Mouse (Mus musculus) heart, postnatal 0 days (tissue): Measurements from ENCODE around the gene Pde4dip. TPM values are rescaled to one million over a fixed set of nuclear protein-coding genes. Genes with fewer than 3 reads are reported as not detected.

ENCODE experiments used
- ATAC-seq: fragments of 200-750 bp; cut with Nextera tagmentation; 2 replicates; pipeline ENCODE4 v1.8.0; 2017; ENCODE audit warnings: low read depth, moderate number of reproducible peaks, moderate library complexity; ENCODE audit not compliant: insufficient read depth
- DNase-seq: peaks from one replicate; pipeline ENCODE4 v3.0.0-alpha.2; 2016; ENCODE audit warnings: low spot score
- H3K27ac ChIP-seq: fragments of 300-500 bp; sonication (generic); 2 replicates; pipeline ENCODE4 v1.5.1; 2014; ENCODE audit warnings: low read depth, mild to moderate bottlenecking
- H3K27me3 ChIP-seq: fragments of 300-500 bp; sonication (generic); 2 replicates; pipeline ENCODE4 v1.6.1; 2014; ENCODE audit warnings: low read length, mixed read lengths; ENCODE audit not compliant: control insufficient read depth, insufficient read depth
- H3K36me3 ChIP-seq: fragments of 300-500 bp; sonication (generic); replicated peaks from 2 replicates; pipeline ENCODE4 v1.6.1; 2014; ENCODE audit warnings: low read length, mixed read lengths; ENCODE audit not compliant: control insufficient read depth, insufficient read depth
- H3K4me1 ChIP-seq: fragments of 300-500 bp; sonication (generic); 2 replicates; pipeline ENCODE4 v1.6.1; 2014; ENCODE audit warnings: antibody characterized with exemption; ENCODE audit not compliant: control insufficient read depth, insufficient read depth
- H3K4me2 ChIP-seq: fragments of 300-500 bp; sonication (generic); 2 replicates; pipeline ENCODE4 v1.6.1; 2014; ENCODE audit warnings: low read depth, mild to moderate bottlenecking, low read length, moderate library complexity
- H3K4me3 ChIP-seq: fragments of 300-500 bp; sonication (generic); 2 replicates; pipeline ENCODE4 v1.5.1; 2014; ENCODE audit warnings: low read depth, low read length
- H3K9ac ChIP-seq: fragments of 300-500 bp; sonication (generic); replicated peaks from 2 replicates; pipeline ENCODE4 v1.6.1; 2014; ENCODE audit warnings: low read depth, low read length, mixed read lengths
- H3K9me3 ChIP-seq: fragments of 300-500 bp; sonication (generic); replicated peaks from 2 replicates; pipeline ENCODE4 v1.6.1; 2016; ENCODE audit warnings: low read length; ENCODE audit not compliant: control insufficient read depth
- CTCF ChIP-seq: IDR thresholded peaks from 2 replicates; pipeline ENCODE4 v1.5.1; 2016; ENCODE audit warnings: antibody characterized with exemption, control low read depth, low read depth
- EP300 ChIP-seq: IDR thresholded peaks from 2 replicates; pipeline ENCODE4 v1.6.1; 2016; ENCODE audit warnings: antibody characterized with exemption, low read depth
- WGBS: fragments of 180-500 bp; shearing (Covaris S2); extraction: QIAGEN DNeasy Blood & Tissue Kit; methylation state at CpG from one replicate; pipeline ENCODE4 v1.1.7; 2014; 5-methylcytosine and 5-hydroxymethylcytosine counted together
- polyA plus RNA-seq: library from polyadenylated mRNA; unstranded; fragments of >200 nt; fragmentation: Nextera tagmentation; extraction: Ambion mirVana; gene quantifications from 2 replicates; pipeline ENCODE4 v1.2.1, GENCODE M21; 2015
- total RNA-seq: library from RNA; depleted of rRNA; stranded (reverse); fragments of >200 nt; gene quantifications from 2 replicates; pipeline ENCODE4 v1.2.3, GENCODE M21; 2014; ENCODE audit warnings: low replicate concordance; rRNA removed

Gene Pde4dip
- total RNA-seq (415 and 498 TPM in 2 replicates), polyA plus RNA-seq (107 and 126 TPM in 2 replicates)

DNA sequence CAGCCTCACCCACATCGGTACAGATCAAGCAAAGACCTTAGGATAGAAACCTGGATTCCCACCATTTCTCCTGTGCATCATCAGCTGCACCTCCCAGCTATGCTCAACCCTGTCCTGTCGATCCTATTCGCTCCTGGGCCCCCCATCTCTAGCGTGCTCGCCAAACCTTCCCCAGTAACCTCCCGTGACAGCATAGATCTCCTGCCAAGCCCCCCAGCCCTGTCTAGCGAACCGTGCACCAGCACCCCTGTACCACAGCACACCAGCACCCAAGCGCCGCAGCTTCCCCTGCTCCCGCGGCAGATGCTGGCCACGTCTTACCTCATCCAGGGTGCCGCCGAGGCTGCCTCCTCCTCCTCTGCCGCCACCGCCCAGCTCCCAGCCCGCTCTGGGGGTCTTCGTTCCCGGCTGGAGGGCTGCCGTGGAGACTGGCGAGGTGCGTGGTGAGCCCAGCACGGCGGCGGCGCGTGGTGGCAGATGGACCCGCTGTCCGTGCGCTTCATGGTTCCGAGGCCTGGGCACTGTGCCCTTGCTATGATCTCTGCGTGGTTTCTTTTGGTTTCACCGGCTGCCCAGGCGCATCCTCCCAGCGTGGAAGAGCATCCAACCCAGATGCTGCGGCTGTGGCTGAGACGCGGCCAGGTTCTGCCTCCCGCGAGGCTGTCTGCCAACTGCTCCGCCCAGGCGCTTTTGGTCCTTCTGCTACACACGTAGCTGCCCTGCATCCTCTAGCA is at the start of gene Pde4dip:
Gene Pde4dip (minus strand): TSS at position 540 of the 734 bp plus-strand sequence.
- Histone ChIP-seq H3K4me3 (peak within 1 kb of the TSS; percentile 40), H3K4me2 (peak within 1 kb of the TSS; percentile 63), H3K27me3 (peaks cover 35% of the 10 kb centered on the region), H3K27ac (no peak within 1 kb of the TSS), H3K4me1 (no peaks in the 10 kb centered on the region), H3K36me3 (no peaks in the 10 kb centered on the region), H3K9ac (no peak within 1 kb of the TSS), H3K9me3 (no peaks in the 10 kb centered on the region)
- DNase-seq (no peak), ATAC-seq (no peak)
- TF ChIP-seq CTCF: no peak
- TF ChIP-seq EP300: no peak
- 2% methylated on average over 44 of the region's 44 CpGs for WGBS

DNA sequence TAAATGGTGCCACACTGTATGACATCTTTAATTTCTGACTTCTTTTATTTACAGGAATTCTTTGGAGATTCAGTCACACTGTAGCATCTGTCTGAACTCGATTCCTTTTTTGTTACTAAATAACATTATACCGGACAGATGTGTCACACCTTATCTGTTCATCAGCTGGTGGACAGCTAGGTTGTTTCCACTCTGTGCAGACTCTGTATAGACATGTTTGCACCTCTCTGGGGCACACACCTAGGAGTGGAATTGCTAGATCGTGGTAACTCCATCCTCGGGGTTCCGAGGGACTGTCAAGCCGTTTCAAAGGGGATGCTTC is 49.4 kb upstream of the Pde4dip start:
- Histone ChIP-seq H3K9ac (no peak overlapping the region), H3K9me3 (no peaks in the 10 kb centered on the region), H3K4me2 (no peak overlapping the region), H3K4me3 (no peak overlapping the region), H3K27ac (no peak overlapping the region), H3K4me1 (peaks cover 11% of the 10 kb centered on the region; the same call in 1 of the 2 replicates), H3K36me3 (no peaks in the 10 kb centered on the region), H3K27me3 (0 out of 2 replicates have a peak, but pooled peaks cover 4% of the 10 kb centered on the region)
- DNase-seq (no peak), ATAC-seq (no peak)
- TF ChIP-seq EP300: no peak
- no peak for TF ChIP-seq CTCF
- WGBS: 85% methylated on average over 6 of the region's 6 CpGs

DNA sequence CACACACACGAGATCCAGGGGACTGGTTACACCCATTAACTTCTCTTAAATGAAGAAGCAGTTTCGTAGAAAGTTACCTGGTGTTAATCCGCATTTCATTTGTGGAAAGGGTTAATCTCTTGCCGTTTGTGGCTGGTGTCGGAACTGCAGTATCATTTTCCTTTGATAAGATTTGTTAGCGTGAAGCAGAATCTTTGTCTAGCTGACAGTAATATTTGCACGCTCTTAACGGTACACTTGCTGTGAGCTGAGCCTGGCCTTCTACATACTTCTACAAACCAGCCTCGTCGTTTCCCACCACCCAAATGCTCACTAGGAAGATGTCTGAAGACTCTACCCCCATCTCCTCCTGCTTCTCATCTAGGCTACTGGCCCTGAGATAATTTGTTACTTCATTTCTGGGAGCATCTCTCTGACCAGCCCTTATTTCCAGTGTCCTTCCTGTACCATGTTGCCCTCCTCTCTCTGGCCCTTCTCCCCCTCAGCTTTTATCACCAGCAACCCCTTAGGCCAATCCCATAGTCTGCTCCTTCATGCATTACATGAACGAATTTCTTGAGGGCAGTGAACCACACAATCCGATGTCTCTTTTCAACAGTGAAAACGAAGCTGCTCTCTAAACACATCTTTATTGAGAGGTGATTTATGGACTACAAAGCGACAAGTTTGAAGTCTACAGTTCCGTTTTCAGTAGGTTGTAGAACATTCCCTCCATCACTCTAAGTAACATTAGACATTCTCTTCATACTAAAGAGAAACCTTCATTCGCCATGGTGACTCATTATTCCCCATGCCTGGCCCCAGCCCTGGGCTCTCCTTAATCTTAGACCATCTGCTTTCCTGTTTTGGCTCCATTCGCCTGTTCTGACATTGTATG is 48.8 kb upstream of the Pde4dip start:
- H3K4me3 ChIP-seq: no peak overlapping the region
- no peaks in the 10 kb centered on the region for H3K36me3 ChIP-seq
- H3K4me2 ChIP-seq: no peak overlapping the region
- TF ChIP-seq CTCF (no peak), EP300 (no peak)
- 54% methylated on average over 17 of the region's 17 CpGs for WGBS
- H3K4me1 ChIP-seq: peaks cover 10% of the 10 kb centered on the region; the same call in 1 of the 2 replicates
- no peak overlapping the region for H3K9ac ChIP-seq
- H3K27ac ChIP-seq: no peak overlapping the region
- H3K9me3 ChIP-seq: no peaks in the 10 kb centered on the region
- ATAC-seq (no peak), DNase-seq (no peak)
- H3K27me3 ChIP-seq: 0 out of 2 replicates have a peak, but pooled peaks cover 7% of the 10 kb centered on the region

DNA sequence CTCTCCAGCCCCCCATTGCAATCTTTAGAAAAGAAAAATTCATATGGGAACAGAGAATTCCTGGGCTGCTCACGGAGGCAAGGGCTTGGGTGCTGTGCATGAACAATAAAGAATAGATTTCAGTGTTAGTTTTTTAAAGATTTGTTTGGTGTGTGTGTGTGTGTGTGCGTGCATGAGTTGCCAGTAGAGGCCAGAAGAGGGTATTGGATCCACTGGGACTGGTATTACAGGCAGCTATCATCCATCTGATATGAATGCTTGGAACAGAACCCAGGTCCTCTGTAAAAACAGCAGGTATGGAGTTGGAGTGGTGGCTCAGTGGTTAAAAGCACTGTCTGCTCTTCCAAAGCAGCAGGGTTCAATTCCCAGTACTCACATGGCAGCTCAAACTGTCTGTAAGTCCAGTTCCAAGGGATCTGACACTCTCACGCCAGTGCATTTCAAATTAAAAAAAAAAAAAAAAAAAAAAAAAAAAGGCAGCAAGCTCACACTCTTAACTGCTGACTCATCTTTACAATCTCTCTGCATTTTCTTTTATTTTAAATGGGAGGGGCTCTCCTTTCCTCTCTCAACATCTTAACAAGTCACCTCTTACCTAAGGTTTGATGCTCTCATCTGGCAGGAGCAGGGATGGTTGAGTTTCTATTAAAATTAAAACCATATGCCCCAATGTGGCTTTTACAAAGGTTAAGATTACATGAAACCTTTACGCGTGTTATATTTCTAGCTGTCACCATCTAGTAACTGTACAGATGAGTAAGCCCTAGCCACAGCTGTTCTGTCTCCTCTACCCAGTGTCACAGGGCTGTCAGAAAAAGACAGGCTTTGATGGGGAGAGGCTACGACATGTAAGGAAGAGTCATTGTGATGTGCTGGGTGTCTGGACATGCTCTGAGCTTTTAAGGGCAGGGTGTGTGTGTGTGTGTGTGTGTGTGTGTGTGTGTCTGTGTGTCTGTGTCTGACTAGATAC is 46.1 kb upstream of the Pde4dip start:
- no peak for TF ChIP-seq CTCF
- no peak for TF ChIP-seq EP300
- WGBS: 86% methylated on average over 6 of the region's 6 CpGs
- no peak for DNase-seq
- Histone ChIP-seq H3K36me3 (no peaks in the 10 kb centered on the region), H3K4me3 (no peak overlapping the region), H3K4me1 (peaks cover 6% of the 10 kb centered on the region; the same call in 1 of the 2 replicates), H3K27ac (no peak overlapping the region), H3K27me3 (0 out of 2 replicates have a peak, but pooled peaks cover 7% of the 10 kb centered on the region), H3K9me3 (no peaks in the 10 kb centered on the region), H3K4me2 (no peak overlapping the region), H3K9ac (no peak overlapping the region)
- ATAC-seq: no peak

DNA sequence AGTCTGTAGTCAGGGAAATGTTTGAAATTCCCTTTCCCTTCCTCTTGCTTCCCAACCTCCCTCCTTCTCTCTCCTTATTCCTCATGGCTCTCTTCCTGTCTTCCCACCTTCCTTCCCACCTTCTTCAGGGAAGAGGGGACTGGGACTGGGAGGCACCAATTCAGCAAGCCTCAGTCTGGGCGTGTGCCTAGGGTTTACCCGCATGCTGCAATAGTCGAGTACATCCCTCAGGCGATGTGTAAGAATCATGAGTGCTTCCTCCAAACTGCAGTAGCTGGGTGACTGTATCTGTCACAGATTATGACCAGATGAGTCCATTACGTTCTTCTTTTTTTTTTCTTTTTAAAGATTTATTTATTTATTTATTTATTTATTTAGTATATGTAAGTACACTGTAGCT is 45.3 kb upstream of the Pde4dip start:
- H3K4me3 ChIP-seq: no peak overlapping the region
- H3K9ac ChIP-seq: no peak overlapping the region
- no peaks in the 10 kb centered on the region for H3K9me3 ChIP-seq
- H3K36me3 ChIP-seq: no peaks in the 10 kb centered on the region
- 80% methylated on average over 5 of the region's 5 CpGs for WGBS
- H3K4me2 ChIP-seq: no peak overlapping the region
- TF ChIP-seq CTCF (no peak), EP300 (no peak)
- DNase-seq (no peak), ATAC-seq (no peak)
- H3K27me3 ChIP-seq: 0 out of 2 replicates have a peak, but pooled peaks cover 7% of the 10 kb centered on the region
- no peak overlapping the region for H3K27ac ChIP-seq
- peaks cover 6% of the 10 kb centered on the region; the same call in 1 of the 2 replicates for H3K4me1 ChIP-seq
